Mouse (Mus musculus) subcutaneous adipose tissue, adult 2 months (tissue): Measurements from ENCODE around the gene Gm11595. TPM values are rescaled to one million over a fixed set of nuclear protein-coding genes. Genes with fewer than 3 reads are reported as not detected.

Experiments
- polyA plus RNA-seq: library from polyadenylated mRNA; depleted of rRNA; stranded (reverse); fragments of >200 nt; gene quantifications from 2 replicates; pipeline ENCODE4 v1.2.3, GENCODE M21; 2012; ENCODE audit warnings: low replicate concordance; rRNA removed

The Gm11595 gene
- not detected in 2 replicates for polyA plus RNA-seq

GRCm38 (mm10) chr11:99772813-99773212 lies at the start of gene Gm11595:
TSS of gene Gm11595 (minus strand) at chr11:99772913.

GRCm38 (mm10) chr11:99815566-99815965 lies 42.9 kb upstream of the Gm11595 start, which contains the start of gene Gm11564:
TSS of gene Gm11564 (minus strand) at chr11:99815666.

GRCm38 (mm10) chr11:99809792-99810191 lies 37.1 kb upstream of the Gm11595 start, which contains the start of gene Krtap4-13:
TSS of gene Krtap4-13 (minus strand) at chr11:99809892.

GRCm38 (mm10) chr11:99804346-99804745 lies 31.6 kb upstream of the Gm11595 start, which contains the start of gene Gm11554:
TSS of gene Gm11554 (minus strand) at chr11:99804446.

GRCm38 (mm10) chr11:99798832-99799231 lies 26.1 kb upstream of the Gm11595 start, which contains the start of gene Gm11569:
TSS of gene Gm11569 (minus strand) at chr11:99798932.

GRCm38 (mm10) chr11:99793367-99793766 lies 20.7 kb upstream of the Gm11595 start, which contains the start of gene Gm11596:
TSS of gene Gm11596 (minus strand) at chr11:99793467.

GRCm38 (mm10) chr11:99784900-99785299 lies 12.2 kb upstream of the Gm11595 start, which contains the start of gene Krtap4-9:
TSS of gene Krtap4-9 (plus strand) at chr11:99785200.

GRCm38 (mm10) chr11:99780604-99781003 lies 7.9 kb upstream of the Gm11595 start, which contains the start of gene Krtap4-8:
TSS of gene Krtap4-8 (minus strand) at chr11:99780704.

GRCm38 (mm10) chr11:99734190-99734589 lies 38.5 kb downstream of the Gm11595 start, which contains the start of gene Gm14180:
TSS of gene Gm14180 (minus strand) at chr11:99734290.

Other genes with a start within 250 kb of the Gm11595 start
- not detected in 2 replicates for gene Krt40, start 229.8 kb downstream of the Gm11595 start, polyA plus RNA-seq
- gene Krtap3-3, start 222.0 kb downstream of the Gm11595 start, polyA plus RNA-seq = not detected in 2 replicates
- not detected in 2 replicates for gene Krtap3-2, start 216.1 kb downstream of the Gm11595 start, polyA plus RNA-seq
- not detected in 2 replicates for gene Gm11939, start 213.4 kb downstream of the Gm11595 start, polyA plus RNA-seq
- gene Krtap3-1, start 206.3 kb downstream of the Gm11595 start, polyA plus RNA-seq = not detected in 2 replicates
- gene Krtap1-5, start 191.9 kb downstream of the Gm11595 start, polyA plus RNA-seq = not detected in 2 replicates
- not detected in 2 replicates for gene Krtap1-4, start 189.3 kb downstream of the Gm11595 start, polyA plus RNA-seq
- gene Krtap1-3, start 181.6 kb downstream of the Gm11595 start, polyA plus RNA-seq = not detected in 2 replicates
- gene Krtap9-3, start 174.8 kb downstream of the Gm11595 start, polyA plus RNA-seq = not detected in 2 replicates
- not detected in 2 replicates for gene Gm11938, start 169.6 kb downstream of the Gm11595 start, polyA plus RNA-seq
- not detected in 2 replicates for gene Gm11937, start 162.7 kb downstream of the Gm11595 start, polyA plus RNA-seq
- gene Krtap2-4, start 158.1 kb downstream of the Gm11595 start, polyA plus RNA-seq = not detected in 2 replicates
- gene Gm11562, start 152.5 kb downstream of the Gm11595 start, polyA plus RNA-seq = not detected in 2 replicates
- gene Krtap4-1, start 144.7 kb downstream of the Gm11595 start, polyA plus RNA-seq = not detected in 2 replicates
- not detected in 2 replicates for gene Krtap4-2, start 137.8 kb downstream of the Gm11595 start, polyA plus RNA-seq
- gene Krtap4-7, start 128.8 kb downstream of the Gm11595 start, polyA plus RNA-seq = not detected in 2 replicates
- gene Gm11555, start 122.7 kb downstream of the Gm11595 start, polyA plus RNA-seq = not detected in 2 replicates
- gene Gm11563, start 114.0 kb downstream of the Gm11595 start, polyA plus RNA-seq = not detected in 2 replicates
- not detected in 2 replicates for gene Krtap4-6, start 107.0 kb downstream of the Gm11595 start, polyA plus RNA-seq
- not detected in 2 replicates for gene Gm14190, start 82.2 kb downstream of the Gm11595 start, polyA plus RNA-seq
- not detected in 2 replicates for gene Gm14180, start 38.6 kb downstream of the Gm11595 start, polyA plus RNA-seq
- not detected in 2 replicates for gene Krtap4-8, start 7.8 kb upstream of the Gm11595 start, polyA plus RNA-seq
- not detected in 2 replicates for gene Krtap4-9, start 12.3 kb upstream of the Gm11595 start, polyA plus RNA-seq
- gene Gm11596, start 20.6 kb upstream of the Gm11595 start, polyA plus RNA-seq = not detected in 2 replicates
- gene Gm11569, start 26.0 kb upstream of the Gm11595 start, polyA plus RNA-seq = not detected in 2 replicates
- not detected in 2 replicates for gene Gm11554, start 31.5 kb upstream of the Gm11595 start, polyA plus RNA-seq
- not detected in 2 replicates for gene Krtap4-13, start 37.0 kb upstream of the Gm11595 start, polyA plus RNA-seq
- not detected in 2 replicates for gene Gm11564, start 42.8 kb upstream of the Gm11595 start, polyA plus RNA-seq
- gene 2300003K06Rik, start 65.2 kb upstream of the Gm11595 start, polyA plus RNA-seq = not detected in 2 replicates
- not detected in 2 replicates for gene Krtap4-16, start 78.7 kb upstream of the Gm11595 start, polyA plus RNA-seq
- not detected in 2 replicates for gene Gm11568, start 85.0 kb upstream of the Gm11595 start, polyA plus RNA-seq
- not detected in 2 replicates for gene Gm11559, start 91.6 kb upstream of the Gm11595 start, polyA plus RNA-seq
- not detected in 2 replicates for gene Krtap9-1, start 100.5 kb upstream of the Gm11595 start, polyA plus RNA-seq
- gene Gm11567, start 106.3 kb upstream of the Gm11595 start, polyA plus RNA-seq = not detected in 2 replicates
- not detected in 2 replicates for gene Krtap31-1, start 135.0 kb upstream of the Gm11595 start, polyA plus RNA-seq
- gene Gm11565, start 141.8 kb upstream of the Gm11595 start, polyA plus RNA-seq = not detected in 2 replicates
- not detected in 2 replicates for gene Krtap31-2, start 163.4 kb upstream of the Gm11595 start, polyA plus RNA-seq
- not detected in 2 replicates for gene Krtap9-5, start 175.6 kb upstream of the Gm11595 start, polyA plus RNA-seq
- gene Krtap29-1, start 206.1 kb upstream of the Gm11595 start, polyA plus RNA-seq = not detected in 2 replicates
- not detected in 2 replicates for gene Krtap16-1, start 213.7 kb upstream of the Gm11595 start, polyA plus RNA-seq
- 2.2 TPM in 1 of 2 replicates, not detected in the other for gene Krtap17-1, start 221.1 kb upstream of the Gm11595 start, polyA plus RNA-seq
- gene Krt33a, start 243.3 kb upstream of the Gm11595 start, polyA plus RNA-seq = 0.06 TPM in 2 replicates